Mouse (Mus musculus): Measurements from ENCODE around the gene Pcp2. TPM values are rescaled to one million over a fixed set of nuclear protein-coding genes. Genes with fewer than 3 reads are reported as not detected.

Gene Pcp2
- polyA plus RNA-seq (2012; rRNA removed), result not detected in 2 replicates

DNA sequence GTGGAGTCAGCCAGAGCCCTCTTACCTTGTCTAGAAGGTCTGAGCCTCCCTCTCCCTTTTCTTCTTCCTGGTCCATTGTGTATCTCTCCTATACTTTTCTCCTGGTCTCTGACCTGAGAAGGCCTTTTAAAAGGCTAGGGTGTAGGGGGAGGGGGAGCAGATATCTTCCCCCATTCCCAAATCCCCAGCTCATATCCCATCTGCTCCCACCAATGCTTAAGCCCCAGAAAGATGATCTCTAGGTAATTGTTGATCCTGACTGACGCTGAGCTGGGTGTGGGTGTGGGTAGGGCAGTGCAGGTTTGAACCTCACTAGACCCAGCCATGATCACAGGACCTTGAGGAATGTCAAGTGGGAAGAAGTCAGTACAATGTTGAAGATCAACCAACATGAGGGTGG is at the start of gene Pcp2:
Gene Pcp2, minus strand, starts transcription at position 101 of the 400 bp plus-strand sequence.
- no peak for DNase-seq (ENCODE audit: low spot score)

- no peak for DNase-seq (ENCODE audit: low spot score)
These were observed 49.3 kb upstream of the Pcp2 start for GRCm38 (mm10) chr8:3674671-3675070.

GRCm38 (mm10) chr8:3671980-3672491 is 46.7 kb upstream of the Pcp2 start, which contains the start of gene Fcor:
Gene Fcor (minus strand): TSS chr8:3672362.
- peak; percentile 69 for DNase-seq (ENCODE audit: low spot score)

- no peak for DNase-seq (ENCODE audit: low spot score)
These were observed 45.0 kb upstream of the Pcp2 start for GRCm38 (mm10) chr8:3670388-3670787.

- DNase-seq (ENCODE audit: low spot score), result no peak
These were observed 40.2 kb upstream of the Pcp2 start, which contains the start of gene Mcemp1 for GRCm38 (mm10) chr8:3665507-3665906. Gene Mcemp1 (plus strand): TSS chr8:3665754.

- DNase-seq (ENCODE audit: low spot score), result no peak
These were observed 39.1 kb upstream of the Pcp2 start for GRCm38 (mm10) chr8:3664405-3664804.

DNA sequence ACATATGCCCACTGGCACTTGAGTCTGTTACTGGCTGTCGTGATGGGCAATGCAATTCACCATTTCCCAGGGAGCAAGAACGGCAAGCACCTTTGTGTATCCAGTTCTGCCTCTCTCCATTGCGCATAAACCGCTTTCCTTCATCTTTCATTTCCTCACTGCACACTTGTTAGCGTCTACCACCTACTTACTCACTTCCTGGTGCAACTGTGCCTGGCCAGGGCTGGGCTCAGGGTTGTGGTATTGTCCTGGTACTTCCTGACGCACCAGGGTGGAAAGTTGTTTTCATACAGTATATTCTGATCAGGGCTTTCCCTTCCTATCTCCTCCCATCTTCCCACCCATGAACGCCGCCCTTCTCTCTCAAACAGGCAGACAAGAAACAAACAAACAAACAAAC is 35.5 kb upstream of the Pcp2 start:
- DNase-seq (ENCODE audit: low spot score), result no peak

- DNase-seq (ENCODE audit: low spot score), result no peak
These were observed 31.5 kb upstream of the Pcp2 start for GRCm38 (mm10) chr8:3656725-3657381.

- no peak for DNase-seq (ENCODE audit: low spot score)
These were observed 30.2 kb upstream of the Pcp2 start, which contains the start of gene Retn for GRCm38 (mm10) chr8:3655526-3655925. Gene Retn (plus strand): TSS chr8:3655770.

GRCm38 (mm10) chr8:3654726-3655508 is 29.6 kb upstream of the Pcp2 start:
- DNase-seq (ENCODE audit: low spot score), result no peak

DNA sequence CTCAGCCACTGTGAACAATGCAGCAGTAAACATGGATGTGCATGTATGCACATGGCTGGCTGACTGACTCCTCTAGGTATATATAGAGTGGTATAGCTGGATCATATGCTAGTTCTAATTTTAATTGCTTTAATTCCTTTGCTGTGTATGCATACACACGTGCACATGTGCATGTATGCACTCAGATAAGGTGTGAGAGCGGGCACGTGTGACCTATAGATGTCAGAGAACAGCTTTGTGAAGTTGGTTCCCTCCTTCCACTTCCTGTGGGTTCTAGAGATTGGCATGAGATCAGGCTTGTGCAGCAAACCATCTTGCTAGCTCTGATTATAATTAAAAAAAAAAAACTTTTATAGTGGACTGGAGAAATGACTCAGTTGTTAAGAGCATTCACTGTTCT is 27.5 kb upstream of the Pcp2 start:
- DNase-seq (ENCODE audit: low spot score), result no peak

- DNase-seq (ENCODE audit: low spot score), result no peak
These were observed 23.6 kb upstream of the Pcp2 start for GRCm38 (mm10) chr8:3648990-3649389.

DNA sequence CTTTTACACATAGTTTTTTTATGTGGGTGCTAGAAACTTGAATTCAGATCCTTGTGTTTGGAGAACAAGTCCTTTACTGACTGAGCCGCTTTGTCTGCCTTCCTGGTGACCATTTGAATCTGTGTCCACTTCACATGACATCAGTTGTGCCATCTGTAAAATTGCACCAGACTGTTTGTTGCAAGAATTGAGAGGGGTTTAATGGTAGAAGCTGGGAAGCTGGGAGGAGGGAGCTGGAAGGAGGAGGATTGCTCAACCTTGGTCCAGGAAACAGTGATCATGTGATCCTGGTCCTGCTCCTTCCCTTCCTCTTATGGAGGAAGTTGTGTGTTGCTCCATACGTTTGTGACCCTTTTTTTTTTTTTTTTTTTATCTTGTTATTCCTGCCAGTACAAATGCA is 22.9 kb upstream of the Pcp2 start:
- DNase-seq (ENCODE audit: low spot score), result no peak

DNA sequence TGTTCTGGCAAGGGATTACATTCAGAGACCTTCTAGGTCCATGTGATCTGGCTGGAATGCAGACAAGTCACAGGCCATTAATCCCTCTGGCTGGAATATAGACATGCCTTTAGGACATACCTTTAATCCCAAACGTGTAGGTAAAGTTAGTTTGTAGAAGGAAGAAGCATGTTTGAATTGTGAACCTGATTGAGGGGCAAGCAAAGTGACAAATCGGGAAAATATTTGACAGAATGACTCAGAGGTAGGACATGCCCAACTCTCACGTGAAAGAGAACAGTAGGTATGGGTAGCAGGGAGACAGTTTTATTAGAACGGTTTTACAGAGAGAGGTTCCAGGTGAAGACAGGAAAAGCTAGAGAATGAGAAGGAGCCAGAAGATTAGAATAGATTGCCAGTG is 22.2 kb upstream of the Pcp2 start:
- DNase-seq (ENCODE audit: low spot score), result no peak

DNA sequence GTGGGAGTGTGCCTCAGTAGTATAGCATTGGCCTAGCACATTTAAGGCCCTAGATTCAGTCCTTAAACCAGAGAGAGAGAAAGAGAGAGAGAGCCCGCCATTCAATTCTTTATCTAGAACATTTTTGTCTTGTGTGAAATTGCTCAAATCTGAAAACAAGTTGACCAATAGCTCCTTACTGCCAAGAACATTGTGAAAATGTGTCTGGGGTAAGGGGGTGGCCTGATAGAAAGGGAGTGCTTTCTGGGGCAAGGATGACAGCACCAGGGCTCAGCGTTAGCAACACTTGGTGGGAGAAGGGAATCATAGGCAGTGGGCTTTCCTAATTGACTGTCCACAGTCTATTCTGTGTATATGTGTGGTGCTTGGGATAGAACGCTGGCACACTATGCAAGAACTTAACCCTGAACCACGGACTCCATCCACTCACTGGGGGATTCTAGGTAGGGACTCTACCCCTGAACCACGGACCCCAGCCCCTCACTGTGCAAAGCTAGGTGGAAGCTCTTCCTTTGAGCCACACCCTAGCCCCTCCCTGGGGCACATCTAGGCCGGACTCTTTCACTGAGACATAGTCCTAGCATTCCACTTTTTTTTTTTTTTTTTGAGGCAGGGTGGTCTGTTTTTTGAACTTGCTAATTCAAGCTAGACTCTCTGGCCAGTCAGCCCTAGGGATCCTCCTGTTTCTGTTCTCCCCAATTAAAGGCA is 21.6 kb upstream of the Pcp2 start:
- no peak for DNase-seq (ENCODE audit: low spot score)

DNA sequence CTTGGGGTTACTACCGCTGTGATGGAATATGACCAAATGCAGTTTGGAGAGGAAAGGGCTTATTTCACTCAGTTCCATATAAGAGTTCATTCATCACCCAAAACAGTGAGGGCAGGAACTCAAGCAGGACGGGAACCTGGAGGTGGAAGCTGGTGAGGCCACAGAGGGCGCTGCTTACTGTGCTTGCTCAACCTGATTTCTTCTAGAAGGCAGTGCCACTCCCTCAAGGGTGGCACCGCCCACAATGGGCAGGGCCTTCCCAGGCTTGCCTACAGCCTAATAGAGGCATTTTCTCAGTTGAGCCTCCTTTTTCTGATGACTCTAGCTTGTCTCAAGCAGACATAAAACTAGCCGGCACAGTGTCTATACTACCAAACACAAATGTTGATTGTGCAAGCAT is 20.5 kb upstream of the Pcp2 start:
- DNase-seq (ENCODE audit: low spot score), result no peak

DNA sequence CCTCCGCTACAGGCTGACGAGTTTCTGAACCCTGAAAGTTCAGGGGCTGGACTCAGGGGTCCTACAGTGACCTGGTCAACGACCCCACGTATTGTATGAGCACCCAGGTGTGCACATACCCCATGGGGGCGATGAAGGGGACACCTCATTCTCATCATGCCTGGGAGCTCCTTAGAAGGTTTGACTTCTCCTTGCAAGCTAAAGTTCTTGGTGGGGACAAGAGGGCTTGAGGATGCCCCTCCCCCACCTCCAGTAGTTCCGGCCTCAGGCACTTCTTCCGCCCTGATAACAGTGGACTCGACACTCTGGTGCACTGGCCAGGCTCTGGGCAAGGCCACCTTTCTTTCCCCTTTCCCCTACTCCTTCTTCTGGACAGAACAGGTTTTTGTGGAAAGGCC is 6.1 kb upstream of the Pcp2 start:
- no peak for DNase-seq (ENCODE audit: low spot score)

DNA sequence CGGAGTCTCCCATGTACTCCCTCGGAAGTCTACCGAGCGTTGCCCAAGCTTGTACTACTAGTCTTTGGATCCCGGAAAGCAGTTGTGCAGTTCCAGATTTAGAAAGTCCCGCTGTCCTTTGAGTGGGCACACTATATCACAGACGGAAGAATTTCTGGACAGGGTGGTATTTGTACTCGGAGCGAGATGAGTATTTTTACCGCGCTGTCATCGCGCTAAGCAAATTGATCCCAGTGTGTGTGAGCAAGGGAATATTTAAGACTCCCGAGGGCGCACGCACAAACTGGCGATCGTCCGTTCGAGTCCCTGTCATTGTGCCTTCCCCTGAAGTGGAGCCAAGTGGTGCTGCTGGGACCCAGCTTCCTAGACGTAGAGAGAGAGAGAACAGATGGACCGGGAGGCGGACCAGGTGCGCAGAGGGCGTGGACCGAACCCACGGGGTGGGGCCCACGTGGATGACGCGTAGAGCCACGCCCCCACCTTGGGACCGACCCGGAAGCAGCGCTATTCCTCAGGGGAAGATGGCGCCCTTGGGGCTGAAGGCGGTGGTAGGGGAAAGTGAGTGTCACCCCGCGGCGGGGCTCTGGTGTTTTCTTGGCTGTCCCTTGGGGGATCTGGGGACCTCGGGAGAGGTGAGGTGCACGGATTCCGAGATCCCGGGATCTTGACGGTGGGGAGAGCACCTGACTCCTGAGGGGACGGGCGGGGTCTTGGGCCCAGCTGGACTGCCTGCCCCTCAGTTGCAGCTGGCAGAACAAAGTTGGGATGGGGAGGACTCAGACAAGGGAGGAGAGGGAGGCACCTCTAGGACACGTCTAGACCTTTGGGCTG is 5.5 kb upstream of the Pcp2 start, which contains the start of gene Stxbp2:
Gene Stxbp2, plus strand, starts transcription at position 309 of the 831 bp plus-strand sequence.
- DNase-seq (ENCODE audit: low spot score), result peak; percentile 63

DNA sequence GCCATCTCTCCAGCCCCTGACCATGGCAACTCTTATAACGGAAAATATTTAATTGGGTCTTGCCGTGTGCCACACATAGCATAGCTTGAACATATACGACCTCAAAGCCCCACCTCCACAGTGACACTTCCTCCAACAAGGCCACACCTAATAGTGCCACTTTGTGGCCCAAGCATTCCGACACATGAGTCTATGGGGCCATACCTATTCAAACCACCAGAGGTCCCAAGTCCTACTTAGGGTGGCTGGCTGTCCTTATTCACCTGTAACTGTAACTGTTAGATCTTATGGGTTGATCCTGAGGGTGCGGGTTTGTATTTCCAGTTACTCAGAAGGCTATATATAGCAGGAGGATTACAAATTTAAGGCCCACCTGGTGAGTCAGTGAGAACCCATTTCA is 2.7 kb upstream of the Pcp2 start:
- DNase-seq (ENCODE audit: low spot score), result no peak

DNA sequence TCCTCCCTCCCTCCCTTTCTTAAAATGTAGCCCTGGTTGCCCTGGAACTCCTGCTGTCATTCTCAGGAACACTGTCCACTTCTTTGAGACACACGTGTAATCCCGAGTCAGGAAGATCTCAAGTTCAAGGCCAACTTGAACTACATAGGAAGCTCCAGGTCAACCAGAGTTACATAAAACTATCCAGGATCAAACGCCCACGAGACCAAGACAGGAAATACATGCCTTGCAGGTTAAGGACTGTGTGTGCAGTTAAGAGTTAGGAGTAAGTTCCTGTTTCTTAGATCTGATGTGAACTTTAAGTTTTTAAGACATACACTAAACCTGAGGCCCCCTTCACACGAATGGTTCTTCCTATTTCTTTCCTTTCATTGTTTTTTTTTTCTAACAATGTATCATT is 1.6 kb upstream of the Pcp2 start:
- no peak for DNase-seq (ENCODE audit: low spot score)

DNA sequence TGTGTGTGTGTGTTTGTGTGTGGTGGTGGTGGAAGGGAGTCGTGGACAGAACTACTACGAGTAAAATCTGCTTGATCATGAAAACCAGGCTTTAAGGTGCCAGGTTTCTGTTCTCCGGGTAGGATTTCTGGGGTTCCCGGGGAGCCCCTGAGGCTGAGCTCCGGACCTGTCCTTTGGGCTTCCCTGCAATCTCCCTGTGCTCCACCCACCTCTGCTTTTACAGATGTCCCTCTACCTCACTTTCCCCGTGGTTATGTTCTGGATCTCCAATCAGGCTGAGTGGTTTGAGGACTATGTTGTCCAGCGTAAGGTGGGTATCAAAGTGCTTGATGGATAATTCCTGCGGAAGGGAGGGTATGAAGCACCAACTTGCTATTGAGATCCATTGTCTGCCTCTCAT is 3.2 kb downstream of the Pcp2 start:
- no peak for DNase-seq (ENCODE audit: low spot score)
